Mouse (Mus musculus): ENCODE data around the gene Abcb4. TPM values are rescaled to one million over a fixed set of nuclear protein-coding genes. Genes with fewer than 3 reads are reported as not detected.

Abcb4 gene
- polyA plus RNA-seq, 1 experiment: not detected

DNA sequence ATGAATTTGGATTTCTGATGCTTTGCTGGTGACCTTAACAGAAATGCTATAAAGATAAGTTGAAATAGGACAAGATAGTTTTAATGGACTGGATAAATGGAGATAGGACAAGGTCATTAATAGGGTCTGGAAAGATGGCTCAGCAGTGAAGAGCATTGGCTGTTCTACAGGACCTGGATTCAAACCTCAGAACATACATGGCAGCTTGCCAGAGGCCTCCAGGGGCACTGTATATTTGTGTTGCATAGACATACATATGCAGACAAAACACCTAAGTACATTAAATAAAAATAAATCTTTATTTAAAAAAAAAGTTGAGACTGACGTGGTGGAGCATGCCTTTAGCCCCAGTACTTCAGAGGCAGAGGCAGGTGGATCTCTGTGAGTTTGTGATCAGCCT is 7.5 kb downstream of the Abcb4 start:
- TF ChIP-seq GATA1 (IDR thresholded peaks at IDR 0.05; ENCODE audit: low read length): no peak

GRCm38 (mm10) chr5:8902141-8902817 is 8.8 kb downstream of the Abcb4 start:
- no peak for TF ChIP-seq GATA1 (IDR thresholded peaks at IDR 0.05; ENCODE audit: low read length)

DNA sequence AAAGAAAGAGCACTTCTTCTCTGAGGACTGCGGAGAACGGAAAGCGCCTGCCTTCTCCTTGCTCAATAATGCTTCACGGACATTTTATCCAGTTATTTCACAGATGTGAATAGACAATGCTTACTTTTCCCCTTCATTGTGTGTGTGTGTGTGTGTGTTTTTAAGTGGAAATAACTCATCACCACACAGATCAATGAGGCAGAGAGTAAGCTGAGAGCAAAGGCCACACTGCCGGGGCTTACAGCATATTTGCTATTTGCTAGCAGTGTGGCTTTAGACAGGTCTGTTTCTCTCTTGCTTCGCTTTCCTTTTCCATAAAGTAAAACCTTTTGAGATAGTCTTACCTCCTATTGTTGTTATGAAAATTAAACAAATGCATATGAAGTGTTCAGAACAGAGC is 11.0 kb downstream of the Abcb4 start:
- no peak for TF ChIP-seq GATA1 (IDR thresholded peaks at IDR 0.05; ENCODE audit: low read length)

- no peak for TF ChIP-seq GATA1 (IDR thresholded peaks at IDR 0.05; ENCODE audit: low read length)
These were observed 18.2 kb downstream of the Abcb4 start for GRCm38 (mm10) chr5:8911567-8912198.

- TF ChIP-seq GATA1 (IDR thresholded peaks at IDR 0.05; ENCODE audit: low read length): no peak
These were observed 22.9 kb downstream of the Abcb4 start for GRCm38 (mm10) chr5:8916400-8916799.

GRCm38 (mm10) chr5:8917069-8917468 is 23.6 kb downstream of the Abcb4 start:
- no peak for TF ChIP-seq GATA1 (IDR thresholded peaks at IDR 0.05; ENCODE audit: low read length)

DNA sequence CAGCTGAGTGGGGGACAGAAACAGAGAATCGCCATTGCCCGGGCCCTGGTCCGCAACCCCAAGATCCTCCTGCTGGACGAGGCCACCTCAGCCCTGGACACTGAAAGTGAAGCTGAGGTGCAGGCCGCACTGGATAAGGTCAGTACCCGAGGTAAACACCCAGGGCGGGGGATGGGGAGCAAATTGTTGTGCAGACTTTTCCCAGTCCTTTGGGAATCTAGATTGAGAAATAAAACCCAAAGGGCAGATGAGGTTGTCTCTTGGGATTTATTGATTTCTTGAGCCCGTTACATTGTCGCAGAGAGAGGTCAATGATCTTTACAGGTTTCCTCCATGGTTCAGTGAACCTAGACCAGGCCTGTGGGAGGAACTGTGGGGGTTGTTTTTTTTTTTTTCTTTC is 34.9 kb downstream of the Abcb4 start:
- no peak for TF ChIP-seq GATA1 (IDR thresholded peaks at IDR 0.05; ENCODE audit: low read length)

DNA sequence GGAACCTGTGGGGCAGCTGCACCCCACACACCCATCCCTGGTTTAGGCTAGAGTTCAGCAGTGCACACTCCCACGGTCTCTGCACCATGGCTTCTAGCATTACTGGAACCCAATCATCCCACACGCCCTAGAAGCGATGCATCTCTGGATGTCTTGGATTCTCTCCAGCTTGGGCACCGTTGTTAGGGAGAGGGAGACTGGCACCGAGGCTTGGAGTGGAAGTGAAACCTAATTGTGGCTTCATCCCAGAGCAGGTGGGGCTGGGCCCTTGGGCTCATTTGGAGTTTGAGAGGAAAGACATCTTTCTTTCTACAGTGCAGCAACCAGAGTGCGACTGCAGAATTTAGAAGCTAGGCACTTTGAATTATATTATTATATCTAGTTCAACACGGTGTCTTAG is 44.4 kb downstream of the Abcb4 start:
- no peak for TF ChIP-seq GATA1 (IDR thresholded peaks at IDR 0.05; ENCODE audit: low read length)

DNA sequence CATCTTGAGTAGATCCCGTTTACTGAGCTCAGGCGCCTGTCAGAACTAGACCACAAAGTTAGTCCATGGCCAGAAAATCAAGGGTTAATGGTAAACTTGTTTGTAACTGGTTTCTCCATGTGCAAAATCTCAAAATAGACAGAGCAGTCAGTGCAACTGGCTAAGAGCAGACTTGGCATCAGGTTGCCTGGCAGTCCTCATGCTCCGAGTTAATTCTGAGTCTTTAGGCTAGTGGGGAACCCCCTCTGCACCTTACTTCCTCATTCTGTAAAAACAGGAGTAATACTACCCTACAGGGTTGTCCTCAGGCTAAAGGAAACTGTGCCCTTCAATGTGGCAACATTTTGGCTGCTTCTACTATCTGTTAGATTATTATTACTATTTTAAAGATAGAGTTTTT is 50.3 kb downstream of the Abcb4 start:
- TF ChIP-seq GATA1 (IDR thresholded peaks at IDR 0.05; ENCODE audit: low read length): no peak

- no peak for TF ChIP-seq GATA1 (IDR thresholded peaks at IDR 0.05; ENCODE audit: low read length)
These were observed 54.0 kb downstream of the Abcb4 start for GRCm38 (mm10) chr5:8947423-8948110.

- no peak for TF ChIP-seq GATA1 (IDR thresholded peaks at IDR 0.05; ENCODE audit: low read length)
These were observed 60.1 kb downstream of the Abcb4 start for GRCm38 (mm10) chr5:8953660-8954059.

- no peak for TF ChIP-seq GATA1 (IDR thresholded peaks at IDR 0.05; ENCODE audit: low read length)
These were observed 62.0 kb downstream of the Abcb4 start for GRCm38 (mm10) chr5:8955544-8955943.

- TF ChIP-seq GATA1 (IDR thresholded peaks at IDR 0.05; ENCODE audit: low read length): no peak
These were observed 67.0 kb downstream of the Abcb4 start for GRCm38 (mm10) chr5:8960534-8960933.

- no peak for TF ChIP-seq GATA1 (IDR thresholded peaks at IDR 0.05; ENCODE audit: low read length)
These were observed 71.0 kb downstream of the Abcb4 start for GRCm38 (mm10) chr5:8964487-8964886.

DNA sequence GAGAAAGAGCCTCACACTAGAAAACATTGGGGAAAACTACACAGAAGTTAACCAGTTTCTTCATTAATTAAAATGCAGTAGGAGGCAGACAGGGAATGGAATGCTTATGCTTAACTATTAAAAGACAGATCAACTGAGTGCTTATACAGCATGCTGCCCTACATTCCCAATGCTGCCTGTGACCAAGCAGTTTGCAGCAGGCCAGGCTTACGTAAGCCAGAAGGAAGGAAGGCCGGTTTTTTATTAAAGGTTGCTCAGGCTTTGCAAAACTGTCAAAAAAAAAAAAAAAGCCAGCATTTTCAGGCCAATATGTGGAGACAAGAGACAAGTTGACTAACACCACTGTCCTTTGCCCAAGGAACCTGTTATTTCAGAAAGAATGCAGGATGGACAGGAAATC is 77.2 kb downstream of the Abcb4 start:
- no peak for TF ChIP-seq GATA1 (IDR thresholded peaks at IDR 0.05; ENCODE audit: low read length)

DNA sequence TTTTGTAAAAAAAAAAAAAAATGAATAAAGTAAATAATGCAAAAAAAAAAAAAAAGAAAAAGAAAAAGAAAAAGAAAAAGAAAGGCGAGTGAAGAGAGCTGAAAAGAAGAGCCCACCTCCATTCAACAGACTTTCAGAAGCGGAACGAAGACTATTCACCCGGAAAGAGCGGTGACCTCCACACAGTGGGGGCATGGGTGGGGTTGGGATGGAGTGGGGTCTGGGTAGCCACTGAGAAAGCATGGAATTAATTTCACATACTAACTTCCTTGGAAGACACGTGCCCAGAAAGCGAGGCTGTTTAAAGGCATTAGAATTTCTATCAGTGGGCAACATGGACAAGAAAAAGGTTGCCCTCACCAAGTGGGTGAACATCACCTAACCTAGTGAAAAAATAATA is 78.8 kb downstream of the Abcb4 start:
- no peak for TF ChIP-seq GATA1 (IDR thresholded peaks at IDR 0.05; ENCODE audit: low read length)

DNA sequence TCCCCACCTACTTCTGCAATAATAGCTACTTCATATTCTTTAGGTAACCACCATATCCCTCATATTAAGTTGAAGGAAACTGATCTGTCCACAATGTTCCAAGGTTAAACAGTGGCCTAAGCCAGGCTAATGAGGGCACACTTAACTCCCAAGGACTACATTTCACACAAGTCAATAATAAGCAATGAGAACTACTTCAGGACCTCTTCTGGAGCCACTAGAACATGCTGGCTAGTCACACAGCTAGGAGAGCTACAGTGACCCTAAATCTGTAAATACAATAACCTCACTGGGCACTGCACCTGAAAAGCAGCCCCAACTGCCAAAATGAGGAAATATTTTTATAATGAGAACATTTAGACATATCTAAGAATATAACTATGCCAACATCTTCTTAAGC is 81.2 kb downstream of the Abcb4 start:
- no peak for TF ChIP-seq GATA1 (IDR thresholded peaks at IDR 0.05; ENCODE audit: low read length)

Measured in G1E-ER4 (cell line).